Mouse (Mus musculus) neural tube, embryonic 15.5 days (tissue): ENCODE data around the gene Itih1. TPM values are rescaled to one million over a fixed set of nuclear protein-coding genes. Genes with fewer than 3 reads are reported as not detected.

ENCODE experiments used
- ATAC-seq: fragments of 200-750 bp; cut with Nextera tagmentation; 2 replicates; pipeline ENCODE4 v1.8.0; 2017; ENCODE audit warnings: mild to moderate bottlenecking, moderate TSS enrichment, moderate library complexity; ENCODE audit not compliant: low FRiP score
- H3K27ac ChIP-seq: fragments of 300-500 bp; sonication (generic); replicated peaks from 2 replicates; pipeline ENCODE4 v1.5.1; 2015; ENCODE audit warnings: mild to moderate bottlenecking, inconsistent platforms
- H3K27me3 ChIP-seq: fragments of 300-500 bp; sonication (generic); replicated peaks from 2 replicates; pipeline ENCODE4 v1.6.1; 2015; ENCODE audit warnings: inconsistent platforms
- H3K36me3 ChIP-seq: fragments of 300-500 bp; sonication (generic); 2 replicates; pipeline ENCODE4 v1.6.1; 2015; ENCODE audit warnings: inconsistent platforms
- H3K4me1 ChIP-seq: fragments of 300-500 bp; sonication (generic); 2 replicates; pipeline ENCODE4 v1.6.1; 2015; ENCODE audit warnings: inconsistent platforms
- H3K4me2 ChIP-seq: fragments of 300-500 bp; sonication (generic); 2 replicates; pipeline ENCODE4 v1.6.1; 2015; ENCODE audit warnings: inconsistent platforms, mild to moderate bottlenecking, moderate library complexity
- H3K4me3 ChIP-seq: fragments of 300-500 bp; sonication (generic); replicated peaks from 2 replicates; pipeline ENCODE4 v1.5.1; 2015; ENCODE audit warnings: mild to moderate bottlenecking, inconsistent platforms
- H3K9ac ChIP-seq: fragments of 300-500 bp; sonication (generic); replicated peaks from 2 replicates; pipeline ENCODE4 v1.6.1; 2015; ENCODE audit warnings: mild to moderate bottlenecking, inconsistent platforms
- H3K9me3 ChIP-seq: fragments of 300-500 bp; sonication (generic); replicated peaks from 2 replicates; pipeline ENCODE4 v1.6.1; 2016; ENCODE audit warnings: inconsistent platforms
- WGBS: fragments of 180-500 bp; shearing (Covaris S2); methylation state at CpG from one replicate; pipeline ENCODE4 v1.1.7; 2015; ENCODE audit warnings: mixed read lengths; 5-methylcytosine and 5-hydroxymethylcytosine counted together
- polyA plus RNA-seq: library from polyadenylated mRNA; unstranded; fragments of >200 nt; fragmentation: Nextera tagmentation; extraction: Ambion mirVana; gene quantifications from 2 replicates; pipeline ENCODE4 v1.2.1, GENCODE M21; 2015

Gene Itih1
- polyA plus RNA-seq, 1 experiment from 2014 or later = not detected

GRCm38 (mm10) chr14:30902628-30903027 lies 40.5 kb downstream of the Itih1 start:
- H3K9ac ChIP-seq = no peak overlapping the region
- no peaks in the 10 kb centered on the region for H3K36me3 ChIP-seq
- no peak overlapping the region for H3K4me3 ChIP-seq
- H3K4me1 ChIP-seq = no peaks in the 10 kb centered on the region
- no peaks in the 10 kb centered on the region for H3K9me3 ChIP-seq
- no peak for ATAC-seq
- 89% methylated on average over 5 of the region's 5 CpGs for WGBS
- no peak overlapping the region for H3K27ac ChIP-seq
- H3K4me2 ChIP-seq = no peak overlapping the region
- no peaks in the 10 kb centered on the region for H3K27me3 ChIP-seq

- H3K4me1 ChIP-seq = no peaks in the 10 kb centered on the region
- no peaks in the 10 kb centered on the region for H3K36me3 ChIP-seq
- no peaks in the 10 kb centered on the region for H3K27me3 ChIP-seq
- ATAC-seq = no peak
- H3K9me3 ChIP-seq = no peaks in the 10 kb centered on the region
- 22% methylated on average over 3 of the region's 3 CpGs for WGBS
- no peak overlapping the region for H3K27ac ChIP-seq
- no peak overlapping the region for H3K4me2 ChIP-seq
- no peak overlapping the region for H3K9ac ChIP-seq
- H3K4me3 ChIP-seq = no peak overlapping the region
Observed at GRCm38 (mm10) chr14:30899972-30900371, 43.1 kb downstream of the Itih1 start.

- Histone ChIP-seq H3K36me3 (no peaks in the 10 kb centered on the region), H3K4me3 (no peak overlapping the region), H3K27ac (no peak overlapping the region), H3K9me3 (no peaks in the 10 kb centered on the region), H3K9ac (no peak overlapping the region), H3K4me2 (peak overlapping the region; percentile 25; the same call in 1 of the 2 replicates), H3K4me1 (no peaks in the 10 kb centered on the region), H3K27me3 (no peaks in the 10 kb centered on the region)
- WGBS = 25% methylated on average over 9 of the region's 9 CpGs
- no peak for ATAC-seq
Observed at GRCm38 (mm10) chr14:30888271-30888732, 54.8 kb downstream of the Itih1 start.

GRCm38 (mm10) chr14:30886204-30886603 lies 56.9 kb downstream of the Itih1 start, which contains the start of gene Itih4:
TSS of gene Itih4 (plus strand) at chr14:30886476.
- Histone ChIP-seq H3K4me3 (no peak within 1 kb of the TSS), H3K9me3 (no peaks in the 10 kb centered on the region), H3K9ac (no peak within 1 kb of the TSS), H3K27ac (no peak within 1 kb of the TSS), H3K27me3 (no peaks in the 10 kb centered on the region), H3K4me2 (no peak within 1 kb of the TSS), H3K36me3 (no peaks in the 10 kb centered on the region), H3K4me1 (no peaks in the 10 kb centered on the region)
- WGBS = 88% methylated on average over 3 of the region's 3 CpGs
- no peak for ATAC-seq

- no peak overlapping the region for H3K27ac ChIP-seq
- no peaks in the 10 kb centered on the region for H3K36me3 ChIP-seq
- H3K9me3 ChIP-seq = no peaks in the 10 kb centered on the region
- 43% methylated on average over 3 of the region's 3 CpGs for WGBS
- H3K4me1 ChIP-seq = no peaks in the 10 kb centered on the region
- no peak overlapping the region for H3K4me3 ChIP-seq
- H3K27me3 ChIP-seq = no peaks in the 10 kb centered on the region
- H3K4me2 ChIP-seq = no peak overlapping the region
- H3K9ac ChIP-seq = no peak overlapping the region
- ATAC-seq = no peak
Observed at GRCm38 (mm10) chr14:30885298-30885697, 57.8 kb downstream of the Itih1 start.

- no peak for ATAC-seq
- Histone ChIP-seq H3K27ac (no peak overlapping the region), H3K9ac (no peak overlapping the region), H3K9me3 (no peaks in the 10 kb centered on the region), H3K4me1 (no peaks in the 10 kb centered on the region), H3K36me3 (no peaks in the 10 kb centered on the region), H3K4me3 (no peak overlapping the region), H3K4me2 (no peak overlapping the region), H3K27me3 (no peaks in the 10 kb centered on the region)
- 93% methylated on average over 3 of the region's 3 CpGs for WGBS
Observed at GRCm38 (mm10) chr14:30881718-30882108, 61.4 kb downstream of the Itih1 start.

GRCm38 (mm10) chr14:30880811-30881717 lies 62.0 kb downstream of the Itih1 start:
- 87% methylated on average over 17 of the region's 17 CpGs for WGBS
- H3K4me3 ChIP-seq = no peak overlapping the region
- no peak overlapping the region for H3K4me2 ChIP-seq
- no peak for ATAC-seq
- H3K27me3 ChIP-seq = no peaks in the 10 kb centered on the region
- no peaks in the 10 kb centered on the region for H3K9me3 ChIP-seq
- H3K9ac ChIP-seq = no peak overlapping the region
- H3K27ac ChIP-seq = no peak overlapping the region
- H3K4me1 ChIP-seq = no peaks in the 10 kb centered on the region
- peaks cover 6% of the 10 kb centered on the region; the same call in 1 of the 2 replicates for H3K36me3 ChIP-seq

- no peaks in the 10 kb centered on the region for H3K9me3 ChIP-seq
- ATAC-seq = no peak
- no peak overlapping the region for H3K9ac ChIP-seq
- H3K4me2 ChIP-seq = no peak overlapping the region
- H3K36me3 ChIP-seq = peaks cover 13% of the 10 kb centered on the region
- H3K4me3 ChIP-seq = no peak overlapping the region
- no peaks in the 10 kb centered on the region for H3K4me1 ChIP-seq
- WGBS = 81% methylated on average over 8 of the region's 8 CpGs
- H3K27ac ChIP-seq = no peak overlapping the region
- H3K27me3 ChIP-seq = no peaks in the 10 kb centered on the region
Observed at GRCm38 (mm10) chr14:30880251-30880650, 62.8 kb downstream of the Itih1 start.

GRCm38 (mm10) chr14:30879794-30880193 lies 63.3 kb downstream of the Itih1 start:
- Histone ChIP-seq H3K27ac (no peak overlapping the region), H3K27me3 (no peaks in the 10 kb centered on the region), H3K4me1 (no peaks in the 10 kb centered on the region), H3K9ac (no peak overlapping the region), H3K4me3 (no peak overlapping the region), H3K36me3 (peaks cover 16% of the 10 kb centered on the region), H3K9me3 (no peaks in the 10 kb centered on the region), H3K4me2 (no peak overlapping the region)
- no peak for ATAC-seq
- WGBS = 74% methylated on average over 9 of the region's 9 CpGs

Other genes with a start within 250 kb of the Itih1 start
- 13.7 and 16.0 TPM in 2 replicates for gene Sfmbt1, start 228.4 kb downstream of the Itih1 start, polyA plus RNA-seq
- gene Tmem110, start 117.7 kb downstream of the Itih1 start, polyA plus RNA-seq = 23.0 and 25.2 TPM in 2 replicates
- 3.0 TPM in 2 replicates for gene Mustn1, start 64.1 kb downstream of the Itih1 start, polyA plus RNA-seq
- gene Itih4, start 56.8 kb downstream of the Itih1 start, polyA plus RNA-seq = 0.08 and 0.18 TPM in 2 replicates
- gene Itih3, start 19.5 kb downstream of the Itih1 start, polyA plus RNA-seq = 1.6 and 1.7 TPM in 2 replicates
- gene Nek4, start 8.1 kb upstream of the Itih1 start, polyA plus RNA-seq = 15.8 and 16.6 TPM in 2 replicates
- 54.4 and 55.9 TPM in 2 replicates for gene Glt8d1, start 58.1 kb upstream of the Itih1 start, polyA plus RNA-seq
- 363 and 381 TPM in 2 replicates for gene Spcs1, start 58.4 kb upstream of the Itih1 start, polyA plus RNA-seq
- gene Pbrm1, start 75.8 kb upstream of the Itih1 start, polyA plus RNA-seq = 102 and 106 TPM in 2 replicates
- 53.6 and 72.9 TPM in 2 replicates for gene Gnl3, start 75.9 kb upstream of the Itih1 start, polyA plus RNA-seq
- 71.6 and 73.4 TPM in 2 replicates for gene Smim4, start 185.7 kb upstream of the Itih1 start, polyA plus RNA-seq
- gene Nt5dc2, start 187.8 kb upstream of the Itih1 start, polyA plus RNA-seq = 226 and 228 TPM in 2 replicates
- 16.9 and 18.1 TPM in 2 replicates for gene Stab1, start 225.4 kb upstream of the Itih1 start, polyA plus RNA-seq